Mouse (Mus musculus) stomach, embryonic 14.5 days (tissue): Measurements from ENCODE around the gene Nell2. TPM values are rescaled to one million over a fixed set of nuclear protein-coding genes. Genes with fewer than 3 reads are reported as not detected.

Experiments used
- ATAC-seq: fragments of 200-750 bp; cut with Nextera tagmentation; 2 replicates; pipeline ENCODE4 v1.8.0; 2017; ENCODE audit warnings: low read depth, moderate TSS enrichment; ENCODE audit not compliant: insufficient number of reproducible peaks, insufficient read depth, low FRiP score
- H3K27ac ChIP-seq: fragments of 300-500 bp; sonication (generic); 2 replicates; pipeline ENCODE4 v1.5.1; 2014; ENCODE audit warnings: mild to moderate bottlenecking, low read length, moderate library complexity, mixed read lengths
- H3K27me3 ChIP-seq: fragments of 300-500 bp; sonication (generic); 2 replicates; pipeline ENCODE4 v1.6.1; 2014; ENCODE audit warnings: low read length, control low read depth, mixed read lengths; ENCODE audit not compliant: control insufficient read depth, insufficient read depth
- H3K36me3 ChIP-seq: fragments of 300-500 bp; sonication (generic); 2 replicates; pipeline ENCODE4 v1.6.1; 2014; ENCODE audit warnings: mild to moderate bottlenecking, control low read depth, low read length, moderate library complexity, mixed read lengths; ENCODE audit not compliant: control insufficient read depth, insufficient read depth
- H3K4me1 ChIP-seq: fragments of 300-500 bp; sonication (generic); 2 replicates; pipeline ENCODE4 v1.6.1; 2014; ENCODE audit warnings: low read length, control low read depth, mixed read lengths; ENCODE audit not compliant: control insufficient read depth, insufficient read depth
- H3K4me2 ChIP-seq: fragments of 300-500 bp; sonication (generic); replicated peaks from 2 replicates; pipeline ENCODE4 v1.6.1; 2014; ENCODE audit warnings: low read depth, low read length, control low read depth
- H3K4me3 ChIP-seq: fragments of 300-500 bp; sonication (generic); 2 replicates; pipeline ENCODE4 v1.5.1; 2014; ENCODE audit warnings: low read depth, low read length, control low read depth
- H3K9ac ChIP-seq: fragments of 300-500 bp; sonication (generic); replicated peaks from 2 replicates; pipeline ENCODE4 v1.6.1; 2014; ENCODE audit warnings: low read depth, mild to moderate bottlenecking, control low read depth, low read length, moderate library complexity, mixed read lengths
- H3K9me3 ChIP-seq: fragments of 300-500 bp; sonication (generic); 2 replicates; pipeline ENCODE4 v1.6.1; 2016; ENCODE audit warnings: low read depth, low read length, control low read depth; ENCODE audit not compliant: control insufficient read depth
- WGBS: fragments of 180-500 bp; shearing (Covaris S2); extraction: QIAGEN DNeasy Blood & Tissue Kit; methylation state at CpG from one replicate; pipeline ENCODE4 v1.1.7; 2014; 5-methylcytosine and 5-hydroxymethylcytosine counted together
- polyA plus RNA-seq: library from polyadenylated mRNA; unstranded; fragments of >200 nt; fragmentation: Nextera tagmentation; extraction: Ambion mirVana; gene quantifications from 2 replicates; pipeline ENCODE4 v1.2.1, GENCODE M21; 2014

The Nell2 gene
- polyA plus RNA-seq, 1 experiment from 2014 or later: 21.6 TPM

GRCm38 (mm10) chr15:95108626-95109025 lies 419.7 kb downstream of the Nell2 start:
- Histone ChIP-seq H3K9ac (no peak overlapping the region), H3K27me3 (no peaks in the 10 kb centered on the region), H3K27ac (no peak overlapping the region), H3K36me3 (no peaks in the 10 kb centered on the region), H3K9me3 (no peaks in the 10 kb centered on the region), H3K4me3 (no peak overlapping the region), H3K4me2 (no peak overlapping the region), H3K4me1 (no peaks in the 10 kb centered on the region)
- no peak for ATAC-seq
- 86% methylated on average over 4 of the region's 4 CpGs for WGBS

DNA sequence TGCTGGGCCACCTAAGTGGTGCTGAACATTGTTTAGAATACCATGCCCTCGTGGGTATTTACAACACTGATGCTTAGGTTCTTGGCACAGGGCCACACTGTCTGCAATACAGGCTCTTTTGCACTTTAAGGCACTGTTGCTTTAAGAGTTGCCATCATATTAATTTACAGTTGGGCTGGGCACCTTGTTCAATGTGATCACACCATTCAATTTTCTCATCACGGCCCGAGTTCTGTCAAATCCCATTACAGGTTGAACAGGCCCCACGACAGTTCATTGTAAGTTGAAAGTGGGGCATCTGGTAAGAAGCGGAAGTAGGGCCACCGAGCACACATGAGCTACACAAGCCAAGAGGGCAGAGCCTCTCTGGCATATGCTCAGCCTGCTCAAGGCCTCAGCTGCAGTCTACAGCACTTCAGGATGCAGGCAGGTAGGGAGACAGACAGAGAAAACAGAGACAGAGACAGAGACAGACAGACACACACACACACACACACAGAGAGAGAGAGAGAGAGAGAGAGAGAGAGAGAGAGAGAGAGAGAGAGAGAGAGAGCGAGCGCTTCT lies 421.0 kb downstream of the Nell2 start:
- Histone ChIP-seq H3K9ac (no peak overlapping the region), H3K4me3 (no peak overlapping the region), H3K27me3 (no peaks in the 10 kb centered on the region), H3K27ac (no peak overlapping the region), H3K4me2 (no peak overlapping the region), H3K4me1 (no peaks in the 10 kb centered on the region), H3K36me3 (no peaks in the 10 kb centered on the region), H3K9me3 (no peaks in the 10 kb centered on the region)
- WGBS: 67% methylated on average over 8 of the region's 8 CpGs
- ATAC-seq: no peak

DNA sequence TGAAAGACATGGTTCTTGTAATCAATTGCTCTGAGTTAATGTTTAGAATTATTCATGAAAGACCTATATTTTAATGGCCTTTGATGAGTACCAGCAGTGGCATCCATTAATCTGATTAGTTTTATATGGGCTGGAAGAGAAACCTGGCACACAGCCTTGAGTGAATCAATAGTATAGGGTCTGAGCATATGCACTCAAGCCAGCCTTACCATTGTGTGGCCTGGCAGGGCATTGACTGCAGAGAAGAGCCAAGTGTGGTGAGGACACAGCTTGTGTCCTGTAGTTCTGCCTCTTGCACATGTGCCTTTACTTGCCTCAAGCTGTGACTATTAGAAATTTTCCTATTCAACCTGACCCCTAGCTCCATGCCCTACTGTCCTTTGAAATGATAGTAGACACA lies 426.8 kb downstream of the Nell2 start:
- ATAC-seq: no peak
- no peak overlapping the region for H3K4me2 ChIP-seq

DNA sequence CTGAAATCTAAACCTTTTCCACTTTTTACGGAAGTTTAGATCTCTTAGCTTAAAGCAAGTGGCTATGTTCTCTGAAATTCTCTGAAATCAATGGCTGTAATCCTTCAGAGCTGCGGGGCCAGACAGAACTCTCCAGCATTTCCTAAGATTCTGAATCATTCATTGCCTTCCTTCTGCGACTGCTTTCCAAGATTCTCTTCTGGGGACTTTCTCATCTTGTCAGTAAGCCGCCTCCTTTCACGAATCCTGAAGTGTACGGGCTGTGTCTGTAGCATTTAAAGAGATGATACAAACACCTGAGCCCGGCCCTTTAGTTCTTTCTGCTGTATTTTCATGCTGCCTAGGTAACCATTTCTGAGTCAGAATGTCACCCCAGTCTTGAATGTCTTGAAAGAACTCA lies 428.2 kb downstream of the Nell2 start:
- WGBS: 86% methylated on average over 7 of the region's 7 CpGs
- Histone ChIP-seq H3K4me3 (no peak overlapping the region), H3K9ac (no peak overlapping the region), H3K27ac (no peak overlapping the region), H3K9me3 (no peaks in the 10 kb centered on the region), H3K36me3 (no peaks in the 10 kb centered on the region), H3K4me2 (no peak overlapping the region), H3K27me3 (no peaks in the 10 kb centered on the region), H3K4me1 (no peaks in the 10 kb centered on the region)
- ATAC-seq: no peak

More for the DNA sequence above, 426.8 kb downstream of the Nell2 start:
- no peak overlapping the region for H3K4me3 ChIP-seq
- no peak overlapping the region for H3K9ac ChIP-seq
- no peaks in the 10 kb centered on the region for H3K9me3 ChIP-seq
- H3K27me3 ChIP-seq: no peaks in the 10 kb centered on the region
- no peak overlapping the region for H3K27ac ChIP-seq
- no peaks in the 10 kb centered on the region for H3K4me1 ChIP-seq
- no peaks in the 10 kb centered on the region for H3K36me3 ChIP-seq

- no peak overlapping the region for H3K9ac ChIP-seq
- no peak overlapping the region for H3K4me3 ChIP-seq
- no peak for ATAC-seq
- H3K4me2 ChIP-seq: no peak overlapping the region
- H3K27ac ChIP-seq: no peak overlapping the region
- WGBS: 73% methylated on average over 7 of the region's 7 CpGs
- H3K27me3 ChIP-seq: no peaks in the 10 kb centered on the region
- no peaks in the 10 kb centered on the region for H3K9me3 ChIP-seq
- no peaks in the 10 kb centered on the region for H3K36me3 ChIP-seq
- no peaks in the 10 kb centered on the region for H3K4me1 ChIP-seq
Observed at GRCm38 (mm10) chr15:95085962-95086361, 442.4 kb downstream of the Nell2 start.

- H3K9me3 ChIP-seq: no peaks in the 10 kb centered on the region; the same call in 1 of the 2 replicates
Observed at GRCm38 (mm10) chr15:95081654-95082053, 446.7 kb downstream of the Nell2 start.

GRCm38 (mm10) chr15:95075356-95075755 lies 453.0 kb downstream of the Nell2 start:
- Histone ChIP-seq H3K4me1 (no peaks in the 10 kb centered on the region), H3K27me3 (no peaks in the 10 kb centered on the region), H3K36me3 (no peaks in the 10 kb centered on the region), H3K4me3 (no peak overlapping the region), H3K9me3 (no peaks in the 10 kb centered on the region; the same call in 1 of the 2 replicates), H3K27ac (no peak overlapping the region), H3K9ac (no peak overlapping the region), H3K4me2 (no peak overlapping the region)
- no peak for ATAC-seq
- 86% methylated on average over 12 of the region's 12 CpGs for WGBS

More at GRCm38 (mm10) chr15:95081654-95082053, 446.7 kb downstream of the Nell2 start:
- ATAC-seq: no peak
- WGBS: 91% methylated on average over 11 of the region's 11 CpGs
- Histone ChIP-seq H3K4me1 (no peaks in the 10 kb centered on the region), H3K27ac (no peak overlapping the region), H3K36me3 (no peaks in the 10 kb centered on the region), H3K27me3 (no peaks in the 10 kb centered on the region), H3K4me2 (no peak overlapping the region), H3K4me3 (no peak overlapping the region), H3K9ac (no peak overlapping the region)

GRCm38 (mm10) chr15:95070881-95071280 lies 457.5 kb downstream of the Nell2 start:
- ATAC-seq: no peak
- H3K4me2 ChIP-seq: no peak overlapping the region
- no peaks in the 10 kb centered on the region for H3K9me3 ChIP-seq
- no peaks in the 10 kb centered on the region for H3K4me1 ChIP-seq
- no peaks in the 10 kb centered on the region for H3K27me3 ChIP-seq
- H3K4me3 ChIP-seq: no peak overlapping the region
- H3K9ac ChIP-seq: no peak overlapping the region
- no peaks in the 10 kb centered on the region for H3K36me3 ChIP-seq
- no peak overlapping the region for H3K27ac ChIP-seq
- WGBS: 85% methylated on average over 7 of the region's 7 CpGs

DNA sequence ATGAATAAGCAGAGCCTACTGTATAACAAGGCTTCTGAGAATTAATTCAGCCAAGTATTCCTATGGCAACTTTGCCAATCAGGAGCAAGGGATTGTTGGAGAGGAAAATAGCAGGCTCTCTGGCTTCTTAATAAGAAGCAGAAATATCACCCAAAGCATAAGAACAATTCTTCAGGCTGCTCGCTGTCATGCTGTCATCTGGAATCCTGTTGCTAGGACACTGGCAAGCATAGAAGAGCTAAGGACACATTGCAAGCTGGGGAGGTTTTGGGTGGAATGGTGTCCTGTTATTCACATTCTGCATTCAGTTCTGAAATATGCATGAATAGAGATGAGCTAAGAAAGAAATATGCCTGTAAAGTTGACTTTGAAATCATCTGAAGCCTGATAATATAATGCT lies 459.6 kb downstream of the Nell2 start:
- Histone ChIP-seq H3K4me3 (no peak overlapping the region), H3K9me3 (no peaks in the 10 kb centered on the region), H3K27ac (no peak overlapping the region), H3K36me3 (no peaks in the 10 kb centered on the region), H3K4me2 (no peak overlapping the region), H3K4me1 (no peaks in the 10 kb centered on the region), H3K9ac (no peak overlapping the region), H3K27me3 (no peaks in the 10 kb centered on the region)
- no peak for ATAC-seq
- WGBS: 91% methylated on average over 1 of the region's 1 CpGs
